Mouse (Mus musculus) adrenal gland, postnatal 0 days (tissue): Measurements from ENCODE around the gene Cpt1c. TPM values are rescaled to one million over a fixed set of nuclear protein-coding genes. Genes with fewer than 3 reads are reported as not detected.

ENCODE experiments used
- microRNA-seq: library from miRNA; unstranded; fragments of <30 nt; microRNA quantifications from one replicate; pipeline ENCODE4, GENCODE M21; 2016; ENCODE audit warnings: borderline replicate concordance; ENCODE audit not compliant: insufficient number of aligned reads
- polyA plus RNA-seq: library from polyadenylated mRNA; unstranded; fragments of >200 nt; fragmentation: Nextera tagmentation; extraction: Ambion mirVana; gene quantifications from 2 replicates; pipeline ENCODE4 v1.2.1, GENCODE M21; 2015

The Cpt1c gene
- 23.0 and 24.9 TPM in 2 replicates for polyA plus RNA-seq

GRCm38 (mm10) chr7:44974383-44975116 is at the start of gene Cpt1c:
Gene Cpt1c, minus strand, starts transcription at chr7:44974851.

DNA sequence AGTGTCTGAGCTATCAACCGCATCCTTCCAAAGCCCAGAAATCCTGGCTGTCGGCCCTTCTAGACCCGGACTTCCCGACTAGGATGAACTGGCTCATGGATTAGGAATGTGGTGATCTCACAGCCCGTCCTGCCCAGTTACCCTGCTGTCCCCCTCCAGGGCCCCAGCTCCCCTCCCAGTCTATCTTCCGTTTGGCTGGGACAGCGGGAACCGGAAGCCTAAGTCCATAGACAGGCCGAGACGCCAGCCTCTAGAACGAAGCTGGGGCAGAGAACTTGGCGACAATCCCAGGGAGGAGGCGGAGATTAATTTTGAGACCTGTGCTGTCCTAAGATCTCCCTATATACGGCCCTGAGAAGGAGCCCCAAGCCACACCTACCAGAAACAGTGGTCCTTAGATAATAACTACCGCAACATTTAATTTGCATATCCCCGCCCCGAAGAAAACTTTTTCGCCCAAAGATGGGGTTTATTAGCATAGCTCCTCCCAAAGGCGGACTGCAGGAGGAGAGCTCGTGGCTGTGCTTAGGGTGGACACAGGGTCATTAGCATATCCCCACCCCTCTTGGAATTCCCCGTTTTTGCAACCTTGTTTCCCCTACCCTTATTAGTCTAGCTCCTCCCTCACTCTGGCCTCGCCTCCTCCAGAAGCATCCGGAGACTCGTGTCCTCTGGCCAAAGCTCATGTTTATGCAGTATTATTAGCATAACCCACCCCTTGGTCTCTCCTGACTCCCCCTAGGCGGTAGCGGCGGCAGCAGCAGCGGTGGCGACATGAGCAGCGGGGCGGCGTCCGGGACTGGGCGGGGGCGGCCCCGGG is 42.8 kb upstream of the Cpt1c start, which contains the start of gene Rras:
Gene Rras (plus strand): TSS at position 720 of the 820 bp plus-strand sequence.

GRCm38 (mm10) chr7:45015957-45016612 is 41.4 kb upstream of the Cpt1c start, which contains the start of gene Scaf1:
Gene Scaf1, minus strand, starts transcription at chr7:45016363.

DNA sequence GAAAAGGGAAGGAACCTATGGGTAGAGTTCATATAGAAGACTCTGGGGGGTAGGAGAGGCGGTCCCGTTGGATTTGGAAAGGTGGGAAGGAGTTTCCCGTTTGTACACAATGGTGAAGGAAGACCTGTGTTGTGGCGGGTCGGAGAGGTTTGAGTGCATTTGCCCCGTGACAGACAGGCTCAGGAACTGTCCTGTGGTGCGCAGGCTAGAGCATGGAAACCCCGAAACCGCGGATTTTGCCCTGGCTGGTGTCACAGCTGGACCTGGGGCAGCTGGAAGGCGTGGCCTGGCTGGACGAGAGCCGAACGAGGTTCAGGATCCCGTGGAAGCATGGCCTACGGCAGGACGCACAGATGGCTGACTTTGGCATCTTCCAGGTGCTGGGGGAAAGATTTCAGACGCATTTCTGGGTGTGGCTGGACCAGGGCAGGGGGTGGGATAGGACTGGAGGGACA is 23.9 kb upstream of the Cpt1c start, which contains the start of gene Bcl2l12:
Gene Bcl2l12 (minus strand): TSS at position 212 of the 455 bp plus-strand sequence.

DNA sequence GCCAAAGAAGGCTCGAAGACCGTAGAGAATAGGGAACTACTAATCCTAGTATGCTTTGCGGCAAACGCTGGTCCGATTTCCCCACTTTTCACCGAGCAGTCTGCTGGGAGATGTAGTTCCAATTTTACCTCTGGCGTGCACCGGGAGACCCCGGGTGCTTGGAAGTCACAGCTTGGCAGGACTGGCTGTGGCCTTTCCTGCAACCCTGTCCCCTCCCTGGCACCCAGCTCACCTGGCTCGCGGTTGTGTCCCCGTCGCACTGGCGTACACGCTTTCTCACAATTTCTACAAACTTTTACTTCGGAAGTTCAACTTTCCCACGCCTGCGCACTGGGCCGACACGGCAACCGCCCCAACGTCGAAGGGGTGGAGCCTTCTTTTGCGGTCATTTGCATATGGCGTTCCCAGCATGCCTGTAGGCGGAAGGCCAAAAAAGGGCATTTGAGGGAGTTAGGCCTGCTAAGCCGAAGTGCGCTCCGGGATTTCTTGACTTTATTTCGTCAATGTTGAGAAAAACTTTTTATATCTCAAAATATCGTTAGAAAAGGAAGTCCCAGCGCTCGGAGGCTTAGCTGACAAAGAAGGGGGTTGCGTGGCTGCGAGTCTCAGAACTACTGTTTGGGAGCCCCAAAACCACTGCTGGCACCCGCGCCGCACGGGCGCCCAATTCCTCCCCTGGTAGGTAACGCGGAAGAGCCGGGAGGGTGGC is 22.7 kb upstream of the Cpt1c start, which contains the start of gene Irf3:
Gene Irf3 (plus strand): TSS at position 418 of the 709 bp plus-strand sequence.

GRCm38 (mm10) chr7:44986192-44986878 is 11.7 kb upstream of the Cpt1c start, which contains the start of gene Prmt1:
Gene Prmt1, minus strand, starts transcription at chr7:44986568.

GRCm38 (mm10) chr7:44942904-44943303 is 31.7 kb downstream of the Cpt1c start, which contains the start of gene Tsks:
Gene Tsks, plus strand, starts transcription at chr7:44943204.

DNA sequence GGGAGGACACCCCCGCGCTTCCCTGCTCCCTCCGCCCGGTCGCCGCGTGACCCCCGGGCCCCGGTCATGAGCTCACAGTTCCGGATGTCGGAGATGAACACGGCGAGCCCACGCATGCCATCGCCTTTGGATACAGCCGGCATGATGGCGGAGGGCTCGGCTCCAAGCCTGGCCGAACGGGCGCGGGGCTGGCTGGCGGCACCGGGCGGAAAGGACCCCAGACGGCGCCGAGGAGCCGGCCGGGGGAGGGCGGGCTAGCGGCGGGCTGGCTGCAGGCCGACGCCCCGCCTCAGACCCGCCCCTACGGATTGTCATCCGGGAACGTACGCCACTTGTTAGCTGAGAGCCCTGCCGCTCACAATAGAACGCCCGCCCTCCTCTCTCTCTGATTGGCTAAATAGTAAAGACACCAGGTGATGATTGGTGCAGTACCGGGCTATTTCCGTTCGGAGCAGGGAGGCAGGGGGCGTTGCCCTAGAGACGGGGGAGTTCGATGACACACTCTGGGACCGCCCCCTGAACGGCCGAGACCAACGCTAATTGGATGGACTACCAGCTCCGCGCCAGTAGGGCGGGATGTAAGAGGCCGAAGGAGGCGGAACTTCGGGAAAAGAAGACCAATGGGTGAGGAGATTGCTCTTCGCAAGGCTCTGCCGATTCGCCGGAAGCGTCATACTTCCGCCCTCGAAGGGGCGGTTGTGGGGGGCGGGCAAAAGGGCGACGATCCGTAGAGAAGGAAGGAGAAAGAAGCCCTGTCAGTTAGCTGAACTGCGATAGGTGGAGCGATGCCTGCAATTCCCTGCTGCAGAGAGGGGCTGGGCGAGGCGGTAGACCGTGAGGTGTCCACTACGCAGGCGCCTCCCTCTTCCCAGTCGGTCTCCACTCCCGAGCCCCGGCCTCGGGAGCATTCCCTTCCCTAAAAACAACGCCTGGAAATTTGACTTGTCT is 45.2 kb downstream of the Cpt1c start, which contains the start of gene Ap2a1:
Gene Ap2a1 (minus strand): TSS at position 293 of the 948 bp plus-strand sequence.

Small RNA genes within 50 kb of the gene (microRNA-seq; reads per million reads assigned to microRNA genes)
- not detected for gene Mir7054

Other genes starting within 250 kb of the Cpt1c start
- 25.8 and 41.4 TPM in 2 replicates for gene Vrk3, start 226.4 kb downstream of the Cpt1c start, polyA plus RNA-seq
- 0.16 and 0.37 TPM in 2 replicates for gene Zfp473, start 223.8 kb downstream of the Cpt1c start, polyA plus RNA-seq
- 40.4 and 43.1 TPM in 2 replicates for gene Nup62, start 158.8 kb downstream of the Cpt1c start, polyA plus RNA-seq
- gene Il4i1, start 158.5 kb downstream of the Cpt1c start, polyA plus RNA-seq, result 0.52 and 1.9 TPM in 2 replicates
- gene Atf5, start 158.2 kb downstream of the Cpt1c start, polyA plus RNA-seq, result 8.1 and 9.7 TPM in 2 replicates
- 103 and 124 TPM in 2 replicates for gene Akt1s1, start 125.9 kb downstream of the Cpt1c start, polyA plus RNA-seq
- 74.5 and 99.1 TPM in 2 replicates for gene Tbc1d17, start 125.8 kb downstream of the Cpt1c start, polyA plus RNA-seq
- 41.8 and 51.0 TPM in 2 replicates for gene Pnkp, start 117.7 kb downstream of the Cpt1c start, polyA plus RNA-seq
- gene Ptov1, start 105.1 kb downstream of the Cpt1c start, polyA plus RNA-seq, result 305 and 336 TPM in 2 replicates
- 65.4 and 92.8 TPM in 2 replicates for gene Med25, start 82.1 kb downstream of the Cpt1c start, polyA plus RNA-seq
- gene Fuz, start 78.8 kb downstream of the Cpt1c start, polyA plus RNA-seq, result 23.0 and 35.1 TPM in 2 replicates
- gene Ap2a1, start 45.4 kb downstream of the Cpt1c start, polyA plus RNA-seq, result 49.4 and 50.6 TPM in 2 replicates
- 0.17 and 0.46 TPM in 2 replicates for gene Tsks, start 31.6 kb downstream of the Cpt1c start, polyA plus RNA-seq
- gene Prmt1, start 11.7 kb upstream of the Cpt1c start, polyA plus RNA-seq, result 247 and 271 TPM in 2 replicates
- 56.9 and 79.7 TPM in 2 replicates for gene Irf3, start 22.8 kb upstream of the Cpt1c start, polyA plus RNA-seq
- 16.6 and 25.4 TPM in 2 replicates for gene Bcl2l12, start 23.9 kb upstream of the Cpt1c start, polyA plus RNA-seq
- 25.1 and 26.8 TPM in 2 replicates for gene Scaf1, start 41.5 kb upstream of the Cpt1c start, polyA plus RNA-seq
- gene Rras, start 43.1 kb upstream of the Cpt1c start, polyA plus RNA-seq, result 69.9 and 80.5 TPM in 2 replicates
- 4.1 and 6.1 TPM in 2 replicates for gene Prr12, start 78.0 kb upstream of the Cpt1c start, polyA plus RNA-seq
- gene Nosip, start 87.6 kb upstream of the Cpt1c start, polyA plus RNA-seq, result 72.0 and 75.6 TPM in 2 replicates
- 21.2 and 23.8 TPM in 2 replicates for gene Prrg2, start 87.8 kb upstream of the Cpt1c start, polyA plus RNA-seq
- 173 and 202 TPM in 2 replicates for gene Rcn3, start 117.4 kb upstream of the Cpt1c start, polyA plus RNA-seq
- gene Fcgrt, start 129.0 kb upstream of the Cpt1c start, polyA plus RNA-seq, result 193 and 264 TPM in 2 replicates
- gene Rps11, start 149.6 kb upstream of the Cpt1c start, polyA plus RNA-seq, result 1,100 and 1,135 TPM in 2 replicates
- gene Rpl13a, start 153.9 kb upstream of the Cpt1c start, polyA plus RNA-seq, result 1,896 and 3,552 TPM in 2 replicates
- 1.4 and 2.1 TPM in 2 replicates for gene Gm45713, start 161.4 kb upstream of the Cpt1c start, polyA plus RNA-seq
- 6.1 and 11.0 TPM in 2 replicates for gene Flt3l, start 161.6 kb upstream of the Cpt1c start, polyA plus RNA-seq
- 67.2 and 75.8 TPM in 2 replicates for gene Pih1d1, start 179.5 kb upstream of the Cpt1c start, polyA plus RNA-seq
- gene Aldh16a1, start 179.7 kb upstream of the Cpt1c start, polyA plus RNA-seq, result 25.3 and 34.0 TPM in 2 replicates
- 0.11 and 0.16 TPM in 2 replicates for gene Slc17a7, start 189.1 kb upstream of the Cpt1c start, polyA plus RNA-seq
- gene Gfy, start 204.7 kb upstream of the Cpt1c start, polyA plus RNA-seq, result not detected in 2 replicates
- gene Pth2, start 206.1 kb upstream of the Cpt1c start, polyA plus RNA-seq, result not detected in 2 replicates
- 0.30 and 0.47 TPM in 2 replicates for gene Ccdc155, start 230.0 kb upstream of the Cpt1c start, polyA plus RNA-seq
- 1.6 and 1.8 TPM in 2 replicates for gene Dkkl1, start 237.3 kb upstream of the Cpt1c start, polyA plus RNA-seq
- 28.7 and 32.9 TPM in 2 replicates for gene Tead2, start 240.9 kb upstream of the Cpt1c start, polyA plus RNA-seq